Mouse (Mus musculus): ENCODE measurements at regions not wholly inside any gene's neighbourhood (a gene's known extent, or its start where the extent isn't known, plus 50 kb on each side); places are given as distances from the start of the nearest gene placed in this dataset.

GRCm38 (mm10) chr3:101711594-101712171, 107.2 kb upstream of the Atp1a1 start:
- TF ChIP-seq GATA1 (IDR thresholded peaks at IDR 0.05; ENCODE audit: borderline replicate concordance, low read length) (no peak), FLI1 (IDR thresholded peaks at IDR 0.05; ENCODE audit: low read length) (no peak)
